Mouse (Mus musculus) stomach, embryonic 14.5 days (tissue): ENCODE measurements around the gene Zfp423. TPM values are rescaled to one million over a fixed set of nuclear protein-coding genes. Genes with fewer than 3 reads are reported as not detected.

ENCODE experiments used
- ATAC-seq: fragments of 200-750 bp; cut with Nextera tagmentation; 2 replicates; pipeline ENCODE4 v1.8.0; 2017; ENCODE audit warnings: low read depth, moderate TSS enrichment; ENCODE audit not compliant: insufficient number of reproducible peaks, insufficient read depth, low FRiP score
- H3K27ac ChIP-seq: fragments of 300-500 bp; sonication (generic); 2 replicates; pipeline ENCODE4 v1.5.1; 2014; ENCODE audit warnings: mild to moderate bottlenecking, low read length, moderate library complexity, mixed read lengths
- H3K27me3 ChIP-seq: fragments of 300-500 bp; sonication (generic); 2 replicates; pipeline ENCODE4 v1.6.1; 2014; ENCODE audit warnings: low read length, control low read depth, mixed read lengths; ENCODE audit not compliant: control insufficient read depth, insufficient read depth
- H3K36me3 ChIP-seq: fragments of 300-500 bp; sonication (generic); 2 replicates; pipeline ENCODE4 v1.6.1; 2014; ENCODE audit warnings: mild to moderate bottlenecking, control low read depth, low read length, moderate library complexity, mixed read lengths; ENCODE audit not compliant: control insufficient read depth, insufficient read depth
- H3K4me1 ChIP-seq: fragments of 300-500 bp; sonication (generic); 2 replicates; pipeline ENCODE4 v1.6.1; 2014; ENCODE audit warnings: low read length, control low read depth, mixed read lengths; ENCODE audit not compliant: control insufficient read depth, insufficient read depth
- H3K4me2 ChIP-seq: fragments of 300-500 bp; sonication (generic); replicated peaks from 2 replicates; pipeline ENCODE4 v1.6.1; 2014; ENCODE audit warnings: low read depth, low read length, control low read depth
- H3K4me3 ChIP-seq: fragments of 300-500 bp; sonication (generic); 2 replicates; pipeline ENCODE4 v1.5.1; 2014; ENCODE audit warnings: low read depth, low read length, control low read depth
- H3K9ac ChIP-seq: fragments of 300-500 bp; sonication (generic); replicated peaks from 2 replicates; pipeline ENCODE4 v1.6.1; 2014; ENCODE audit warnings: low read depth, mild to moderate bottlenecking, control low read depth, low read length, moderate library complexity, mixed read lengths
- H3K9me3 ChIP-seq: fragments of 300-500 bp; sonication (generic); 2 replicates; pipeline ENCODE4 v1.6.1; 2016; ENCODE audit warnings: low read depth, low read length, control low read depth; ENCODE audit not compliant: control insufficient read depth
- WGBS: fragments of 180-500 bp; shearing (Covaris S2); extraction: QIAGEN DNeasy Blood & Tissue Kit; methylation state at CpG from one replicate; pipeline ENCODE4 v1.1.7; 2014; 5-methylcytosine and 5-hydroxymethylcytosine counted together
- polyA plus RNA-seq: library from polyadenylated mRNA; unstranded; fragments of >200 nt; fragmentation: Nextera tagmentation; extraction: Ambion mirVana; gene quantifications from 2 replicates; pipeline ENCODE4 v1.2.1, GENCODE M21; 2014

The Zfp423 gene
- polyA plus RNA-seq, 1 experiment from 2014 or later: 13.6 TPM

GRCm38 (mm10) chr8:87734496-87734895, 224.9 kb downstream of the Zfp423 start:
- Histone ChIP-seq H3K4me2 (no peak overlapping the region), H3K27me3 (no peaks in the 10 kb centered on the region), H3K36me3 (no peaks in the 10 kb centered on the region), H3K9ac (no peak overlapping the region), H3K4me1 (peaks cover 8% of the 10 kb centered on the region; the same call in 1 of the 2 replicates), H3K4me3 (no peak overlapping the region), H3K9me3 (no peaks in the 10 kb centered on the region), H3K27ac (no peak overlapping the region; the same call in 1 of the 2 replicates)
- WGBS: 53% methylated on average over 7 of the region's 7 CpGs
- no peak for ATAC-seq

- H3K27ac ChIP-seq: no peak overlapping the region
- no peaks in the 10 kb centered on the region for H3K27me3 ChIP-seq
- no peaks in the 10 kb centered on the region for H3K9me3 ChIP-seq
- ATAC-seq: no peak
- no peaks in the 10 kb centered on the region for H3K36me3 ChIP-seq
- H3K4me1 ChIP-seq: peaks cover 8% of the 10 kb centered on the region; the same call in 1 of the 2 replicates
- no peak overlapping the region for H3K4me2 ChIP-seq
- no peak overlapping the region for H3K4me3 ChIP-seq
- 89% methylated on average over 12 of the region's 12 CpGs for WGBS
- H3K9ac ChIP-seq: no peak overlapping the region
These were observed 228.3 kb downstream of the Zfp423 start for GRCm38 (mm10) chr8:87731062-87731461.

- Histone ChIP-seq H3K36me3 (no peaks in the 10 kb centered on the region), H3K4me2 (no peak overlapping the region), H3K27me3 (no peaks in the 10 kb centered on the region), H3K9ac (no peak overlapping the region), H3K4me3 (no peak overlapping the region), H3K9me3 (no peaks in the 10 kb centered on the region), H3K27ac (no peak overlapping the region), H3K4me1 (peaks cover 28% of the 10 kb centered on the region; the same call in 1 of the 2 replicates)
- 63% methylated on average over 8 of the region's 8 CpGs for WGBS
- ATAC-seq: no peak
These were observed 236.4 kb downstream of the Zfp423 start for GRCm38 (mm10) chr8:87723015-87723414.

- Histone ChIP-seq H3K9me3 (no peaks in the 10 kb centered on the region), H3K4me2 (no peak overlapping the region), H3K4me3 (no peak overlapping the region), H3K36me3 (no peaks in the 10 kb centered on the region), H3K9ac (no peak overlapping the region), H3K27me3 (no peaks in the 10 kb centered on the region), H3K27ac (peak overlapping the region; percentile 36; the same call in 1 of the 2 replicates), H3K4me1 (peaks cover 49% of the 10 kb centered on the region)
- no peak for ATAC-seq
- WGBS: 57% methylated on average over 27 of the region's 27 CpGs
These were observed 240.1 kb downstream of the Zfp423 start for GRCm38 (mm10) chr8:87719137-87719815.

GRCm38 (mm10) chr8:87717445-87717844, 241.9 kb downstream of the Zfp423 start:
- no peak overlapping the region for H3K27ac ChIP-seq
- H3K4me1 ChIP-seq: peaks cover 38% of the 10 kb centered on the region
- H3K9me3 ChIP-seq: no peaks in the 10 kb centered on the region
- H3K4me3 ChIP-seq: no peak overlapping the region
- H3K4me2 ChIP-seq: no peak overlapping the region
- whole genome bisulfite sequencing: 71% methylated on average over 5 of the region's 5 CpGs
- no peak overlapping the region for H3K9ac ChIP-seq
- ATAC-seq: no peak
- H3K27me3 ChIP-seq: no peaks in the 10 kb centered on the region
- H3K36me3 ChIP-seq: no peaks in the 10 kb centered on the region

GRCm38 (mm10) chr8:87716726-87717248, 242.6 kb downstream of the Zfp423 start:
- Histone ChIP-seq H3K27ac (peak overlapping the region; percentile 62), H3K27me3 (no peaks in the 10 kb centered on the region), H3K4me1 (peaks cover 38% of the 10 kb centered on the region), H3K4me3 (no peak overlapping the region), H3K9ac (no peak overlapping the region), H3K9me3 (no peaks in the 10 kb centered on the region), H3K4me2 (peak overlapping the region; percentile 28), H3K36me3 (no peaks in the 10 kb centered on the region)
- ATAC-seq: peak; percentile 12; the same call in 1 of the 2 replicates
- WGBS: 32% methylated on average over 9 of the region's 9 CpGs

- H3K4me3 ChIP-seq: no peak overlapping the region
- 9% methylated on average over 24 of the region's 24 CpGs for WGBS
- peak; percentile 78 for ATAC-seq
- no peaks in the 10 kb centered on the region for H3K36me3 ChIP-seq
- H3K27ac ChIP-seq: peak overlapping the region; percentile 62
- peaks cover 38% of the 10 kb centered on the region for H3K4me1 ChIP-seq
- peak overlapping the region; percentile 28 for H3K4me2 ChIP-seq
- no peaks in the 10 kb centered on the region for H3K27me3 ChIP-seq
- no peak overlapping the region for H3K9ac ChIP-seq
- no peaks in the 10 kb centered on the region for H3K9me3 ChIP-seq
These were observed 243.4 kb downstream of the Zfp423 start for GRCm38 (mm10) chr8:87715731-87716682.

- H3K4me2 ChIP-seq: no peak overlapping the region
- no peak overlapping the region for H3K27ac ChIP-seq
- no peaks in the 10 kb centered on the region for H3K27me3 ChIP-seq
- WGBS: 83% methylated on average over 2 of the region's 3 CpGs
- H3K4me3 ChIP-seq: no peak overlapping the region
- H3K4me1 ChIP-seq: peaks cover 25% of the 10 kb centered on the region
- H3K9me3 ChIP-seq: no peaks in the 10 kb centered on the region
- H3K9ac ChIP-seq: no peak overlapping the region
- ATAC-seq: no peak
- H3K36me3 ChIP-seq: no peaks in the 10 kb centered on the region
These were observed 245.4 kb downstream of the Zfp423 start for GRCm38 (mm10) chr8:87713946-87714345.
